Mouse (Mus musculus): ENCODE results near the gene Plcb3. TPM values are rescaled to one million over a fixed set of nuclear protein-coding genes. Genes with fewer than 3 reads are reported as not detected.

Plcb3 gene
- polyA plus RNA-seq, 2 experiments from 2014 or later: 3.2 to 3.4 TPM

- no peak for ATAC-seq
These were observed 56.2 kb downstream of the Plcb3 start for GRCm38 (mm10) chr19:6919876-6920740.

GRCm38 (mm10) chr19:6919431-6919830, 56.8 kb downstream of the Plcb3 start:
- ATAC-seq: no peak

- ATAC-seq: no peak
These were observed 57.9 kb downstream of the Plcb3 start for GRCm38 (mm10) chr19:6918321-6918720.

GRCm38 (mm10) chr19:6916496-6916895, 59.8 kb downstream of the Plcb3 start:
- no peak for ATAC-seq

GRCm38 (mm10) chr19:6915276-6915675, 61.0 kb downstream of the Plcb3 start:
- ATAC-seq: no peak

GRCm38 (mm10) chr19:6914540-6914939, 61.7 kb downstream of the Plcb3 start:
- no peak for ATAC-seq

- no peak for ATAC-seq
These were observed 62.3 kb downstream of the Plcb3 start for GRCm38 (mm10) chr19:6913991-6914390.

GRCm38 (mm10) chr19:6913036-6913435, 63.2 kb downstream of the Plcb3 start:
- ATAC-seq: no peak

GRCm38 (mm10) chr19:6912205-6912970, 63.9 kb downstream of the Plcb3 start:
- ATAC-seq: no peak

- ATAC-seq: no peak
These were observed 64.9 kb downstream of the Plcb3 start for GRCm38 (mm10) chr19:6911101-6912074.

- peak; percentile 9 for ATAC-seq
These were observed 66.0 kb downstream of the Plcb3 start for GRCm38 (mm10) chr19:6910306-6910705.

- peak; percentile 83 for ATAC-seq
These were observed 66.6 kb downstream of the Plcb3 start, which contains the start of the genes Trmt112 and Prdx5 for GRCm38 (mm10) chr19:6909507-6910289. Gene Trmt112, plus strand, starts transcription at chr19:6909698. Gene Prdx5, minus strand, starts transcription at chr19:6910106.

- ATAC-seq: no peak
These were observed 67.2 kb downstream of the Plcb3 start for GRCm38 (mm10) chr19:6909021-6909420.

GRCm38 (mm10) chr19:6907811-6908540, 68.3 kb downstream of the Plcb3 start:
- no peak for ATAC-seq

- no peak for ATAC-seq
These were observed 69.2 kb downstream of the Plcb3 start for GRCm38 (mm10) chr19:6907094-6907493.

GRCm38 (mm10) chr19:6906199-6906598, 70.1 kb downstream of the Plcb3 start:
- no peak for ATAC-seq

GRCm38 (mm10) chr19:6905498-6906159, 70.6 kb downstream of the Plcb3 start:
- no peak for ATAC-seq

- ATAC-seq: no peak
These were observed 71.4 kb downstream of the Plcb3 start for GRCm38 (mm10) chr19:6904846-6905245.

GRCm38 (mm10) chr19:6903031-6903430, 73.2 kb downstream of the Plcb3 start:
- ATAC-seq: no peak

Data from CD4-positive, CD25-positive, alpha-beta regulatory T cell, adult 4 months (primary cell).